Mouse (Mus musculus) left cerebral cortex, postnatal 10 days (tissue): ENCODE data around the gene Tnfrsf25. TPM values are rescaled to one million over a fixed set of nuclear protein-coding genes. Genes with fewer than 3 reads are reported as not detected.

Source experiments
- DNase-seq, 2 experiments: peaks; one replicate each; pipeline ENCODE4 v3.0.0; 2021 to 2022; ENCODE audit warnings: low spot score in 2 of 2, mixed read lengths in 1 of 2; ENCODE audit errors: extremely low spot score in 1 of 2
- intact Hi-C: fragments of 180-260 bp; cut with DNase I; formaldehyde crosslinking; loops from one replicate; pipeline ENCODE4 v1.15.1; 2025
- total RNA-seq, 2 experiments: library from RNA; stranded (reverse); gene quantifications; 2 replicates each; pipeline ENCODE4 v1.2.3; 2021

Tnfrsf25 gene
- total RNA-seq, 2 experiments from 2014 or later, result 3.9 to 4.7 TPM

DNA sequence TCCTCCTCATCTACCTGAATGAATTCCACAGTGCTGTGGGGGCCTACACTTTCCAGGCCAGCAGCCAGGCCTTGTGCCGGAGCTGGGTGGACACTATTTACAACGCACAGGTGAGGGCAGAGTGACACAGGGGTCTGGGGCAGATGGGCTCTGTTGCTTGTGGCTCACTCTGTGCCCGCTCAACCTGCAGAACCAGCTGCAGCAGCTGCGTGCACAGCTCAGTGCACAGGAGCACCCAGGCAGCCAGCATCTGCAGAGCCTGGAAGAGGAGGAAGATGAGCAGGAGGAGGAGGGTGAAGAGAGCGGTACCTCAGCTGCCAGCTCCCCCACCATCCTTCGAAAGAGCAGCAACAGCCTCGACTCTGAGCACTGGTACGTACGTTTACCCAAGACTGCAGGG lies 3.4 kb upstream of the Tnfrsf25 start:
- no peak for DNase-seq
- intact Hi-C loops, result no loop called here

DNA sequence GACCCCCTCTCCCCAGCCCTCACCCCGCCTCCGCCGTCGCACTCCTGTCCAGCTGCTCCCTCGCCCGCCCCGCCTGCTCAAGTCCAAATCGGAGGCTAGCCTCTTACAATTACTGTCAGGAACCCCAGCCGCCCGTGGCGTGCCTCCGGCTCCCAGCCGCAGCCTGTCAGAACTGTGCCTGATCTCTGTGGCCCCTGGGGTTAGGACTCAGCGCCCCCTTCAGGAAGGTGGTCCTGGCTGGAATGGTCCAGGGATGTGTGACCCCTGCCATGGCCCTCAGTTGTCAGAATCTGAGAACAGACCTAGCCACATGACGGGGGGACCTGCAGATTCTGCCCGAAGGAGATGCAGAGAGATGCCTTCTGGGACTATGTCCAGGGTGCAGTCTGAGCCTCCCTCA lies 1.7 kb upstream of the Tnfrsf25 start:
- DNase-seq, result no peak
- intact Hi-C loops, result no loop called here

DNA sequence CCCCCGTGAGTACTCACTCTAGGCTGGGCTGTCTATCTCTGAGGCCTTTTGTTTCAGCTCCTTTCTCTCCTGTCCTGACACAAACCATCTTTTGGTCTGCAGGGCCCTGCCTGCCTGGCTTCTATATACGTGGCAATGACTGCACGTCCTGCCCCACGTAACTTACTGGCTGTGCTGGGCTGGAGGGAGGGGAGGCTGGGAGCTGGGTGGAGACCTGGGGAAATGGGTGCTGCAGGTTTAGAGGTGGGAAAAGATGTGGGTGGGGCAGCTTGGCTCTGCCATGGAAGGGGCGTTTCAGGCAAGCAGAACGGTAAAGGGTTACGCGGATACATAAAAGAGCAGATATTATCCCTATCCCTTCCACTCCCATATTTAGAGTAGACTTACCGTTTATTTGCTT lies 1.8 kb downstream of the Tnfrsf25 start:
- no peak for DNase-seq
- intact Hi-C loops, result no loop called here

DNA sequence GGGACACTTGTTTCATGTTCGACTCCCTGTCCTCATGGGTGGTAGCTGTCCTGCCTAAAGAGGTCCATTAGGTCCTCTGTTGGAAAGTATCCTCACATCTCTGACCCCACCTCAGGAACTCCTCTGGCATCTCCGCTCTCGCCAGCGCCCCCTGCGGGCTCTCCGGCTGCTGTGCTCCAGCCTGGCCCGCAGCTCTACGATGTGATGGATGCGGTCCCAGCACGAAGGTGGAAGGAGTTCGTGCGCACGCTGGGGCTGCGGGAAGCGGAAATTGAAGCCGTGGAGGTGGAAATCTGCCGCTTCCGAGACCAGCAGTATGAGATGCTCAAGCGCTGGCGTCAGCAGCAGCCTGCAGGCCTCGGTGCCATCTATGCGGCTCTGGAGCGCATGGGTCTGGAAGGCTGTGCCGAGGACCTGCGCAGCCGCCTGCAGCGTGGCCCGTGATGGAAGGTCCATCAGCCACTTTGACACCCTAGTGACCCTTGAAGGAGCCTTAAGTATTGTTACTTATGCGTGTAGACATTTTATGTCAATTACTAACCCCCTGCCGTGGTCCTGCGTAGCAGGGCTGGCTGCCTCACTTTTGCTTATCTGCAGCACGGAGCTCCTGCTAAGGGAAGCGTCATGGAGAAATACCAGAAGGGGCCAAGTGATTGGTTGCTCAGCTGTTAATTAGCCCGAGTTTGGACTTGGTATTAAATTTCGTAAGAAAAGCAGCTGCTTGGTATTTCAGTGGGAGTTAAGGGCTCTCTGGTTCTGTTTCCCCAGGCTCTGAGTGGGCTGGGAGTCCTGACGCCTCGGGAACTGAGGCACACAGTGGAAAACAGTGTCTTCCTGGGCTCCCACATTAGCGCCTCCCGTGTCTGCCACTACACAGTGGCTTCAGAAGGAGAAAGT lies 3.9 kb downstream of the Tnfrsf25 start:
- peak in 1 of 2 experiments; percentile 80 for DNase-seq
- intact Hi-C loops, result no loop called here

DNA sequence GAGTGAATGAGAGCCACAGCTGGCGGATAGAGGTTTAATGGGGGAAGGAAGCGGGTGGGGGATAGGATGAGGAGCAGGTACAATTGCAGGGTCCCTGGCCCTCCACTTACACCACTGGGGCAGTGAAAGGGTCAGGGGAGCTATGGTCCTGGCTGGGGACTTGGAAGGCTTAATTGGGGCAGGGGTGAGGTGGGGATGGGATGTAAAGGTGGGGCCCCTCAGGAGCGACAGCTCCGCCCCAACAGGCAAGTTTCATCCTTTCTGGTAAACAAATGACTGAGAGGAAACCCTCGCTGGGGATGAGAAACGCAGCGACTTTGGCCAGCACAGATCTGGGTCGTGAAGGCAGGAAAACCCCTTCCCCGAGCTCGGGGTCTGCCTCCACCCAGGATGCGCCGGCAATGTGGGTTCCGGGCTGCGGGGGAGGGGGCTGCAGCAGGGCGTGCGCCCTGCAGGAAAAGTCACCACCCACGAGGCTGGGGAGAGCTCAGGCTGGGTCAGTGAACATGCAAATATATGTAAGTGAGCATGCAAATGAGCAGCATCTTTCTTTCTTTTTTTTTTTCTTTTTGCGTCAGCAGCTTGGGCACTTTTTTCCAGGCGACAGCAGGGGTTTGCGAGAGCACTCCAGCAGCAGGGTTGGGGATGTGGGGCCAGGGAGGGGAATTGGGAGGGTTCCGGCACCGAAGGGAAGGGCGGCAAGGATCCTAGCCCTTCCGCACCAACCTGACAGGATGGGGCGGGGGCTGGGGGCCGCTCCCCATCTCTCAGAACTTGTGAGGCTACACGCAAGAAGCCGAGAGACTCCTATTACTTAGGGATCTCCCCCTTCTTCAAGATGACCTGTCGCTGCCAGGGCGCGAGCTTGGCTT lies 4.8 kb downstream of the Tnfrsf25 start:
- DNase-seq, result peak in 1 of 2 experiments; percentile 42
- intact Hi-C loops, result no loop called here

DNA sequence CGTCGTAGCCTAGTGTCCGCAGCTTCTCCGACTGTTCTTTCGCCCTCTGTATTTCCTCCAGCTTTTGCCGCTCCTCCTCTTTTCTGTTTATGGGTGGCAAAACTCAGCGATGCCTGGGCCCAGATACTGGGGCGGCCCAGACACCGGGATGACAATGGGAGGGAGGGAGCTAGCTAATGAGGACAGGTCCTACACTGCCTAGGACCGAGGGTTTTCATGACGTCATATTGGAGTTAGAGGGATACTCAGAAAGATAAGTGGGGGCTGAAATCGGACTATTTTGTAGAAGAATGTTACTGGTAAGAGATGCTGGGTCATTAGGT lies 5.4 kb downstream of the Tnfrsf25 start:
- no peak for DNase-seq
- intact Hi-C loops, result no loop called here

DNA sequence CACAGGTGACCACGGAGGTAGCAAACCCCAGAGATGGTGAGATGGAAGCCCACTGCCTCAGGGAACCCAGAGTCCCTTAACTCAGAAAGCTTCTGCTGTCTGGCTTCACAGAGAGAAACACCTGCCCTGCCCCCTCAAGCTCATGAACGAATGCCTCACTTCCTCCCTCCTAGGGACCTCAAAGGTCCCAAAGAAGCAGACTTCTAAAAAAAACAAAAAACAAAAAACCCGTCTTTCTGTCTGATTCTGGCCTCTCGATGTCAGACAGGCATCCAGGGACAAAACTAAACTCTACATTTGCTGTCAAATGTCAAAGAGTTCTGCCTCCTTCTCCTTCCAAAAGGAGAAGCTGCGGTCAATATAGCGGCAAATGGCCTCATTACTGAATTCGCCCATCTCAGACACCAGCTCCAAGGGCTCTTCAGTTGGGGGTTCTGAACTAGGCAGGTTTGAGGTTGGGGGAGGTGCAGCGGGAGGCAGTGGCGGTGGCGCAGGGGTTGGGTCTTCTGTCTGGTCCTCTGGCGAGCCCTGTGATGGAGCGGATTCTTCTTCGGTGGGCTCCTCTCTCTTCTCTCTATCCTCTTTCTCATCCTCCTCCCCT lies 8.7 kb downstream of the Tnfrsf25 start:
- DNase-seq, result no peak
- intact Hi-C loops, result no loop called here

DNA sequence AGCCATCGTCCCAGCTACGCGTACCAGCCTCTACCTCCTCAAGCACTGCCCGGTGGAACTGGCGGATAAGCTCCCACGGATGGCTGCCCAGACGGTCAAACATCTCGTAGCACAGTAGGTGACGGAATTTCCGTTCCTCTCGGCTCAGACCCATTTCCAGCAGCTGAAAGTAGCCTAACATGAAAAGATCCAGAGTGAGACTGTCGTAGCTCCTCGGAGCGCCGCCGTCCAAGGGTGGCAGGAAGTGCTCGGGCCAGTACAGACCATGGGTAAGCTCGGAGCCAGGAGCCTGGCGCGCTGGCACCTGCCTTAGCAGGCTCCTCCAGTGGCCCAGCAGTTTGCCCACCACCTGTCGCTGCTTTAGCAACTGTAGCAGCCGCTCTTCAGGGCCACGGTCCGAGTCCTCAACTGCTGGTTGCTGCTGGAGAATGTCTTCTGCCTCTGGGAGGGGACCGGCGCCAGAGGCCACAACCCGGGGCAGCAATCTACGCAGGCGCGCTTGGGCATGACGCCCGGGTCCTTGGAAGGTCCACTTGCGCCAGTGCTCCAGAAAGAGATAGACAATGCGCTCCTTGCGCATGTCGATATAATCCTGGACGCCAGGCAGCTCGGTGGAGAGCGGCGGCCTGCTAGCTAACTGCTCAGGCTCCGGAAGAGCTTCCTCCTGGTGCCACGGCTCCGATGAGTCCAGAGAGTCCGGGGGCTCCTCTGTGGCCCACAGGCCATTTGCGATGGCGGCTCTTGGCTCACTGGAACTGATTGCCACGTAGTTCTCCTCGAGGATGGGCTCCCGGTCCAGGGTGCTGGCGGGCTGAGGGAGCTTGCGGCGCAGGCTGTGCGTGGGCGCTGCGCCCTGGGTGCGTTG lies 9.7 kb downstream of the Tnfrsf25 start:
- intact Hi-C loops, result no loop called here
- no peak for DNase-seq

DNA sequence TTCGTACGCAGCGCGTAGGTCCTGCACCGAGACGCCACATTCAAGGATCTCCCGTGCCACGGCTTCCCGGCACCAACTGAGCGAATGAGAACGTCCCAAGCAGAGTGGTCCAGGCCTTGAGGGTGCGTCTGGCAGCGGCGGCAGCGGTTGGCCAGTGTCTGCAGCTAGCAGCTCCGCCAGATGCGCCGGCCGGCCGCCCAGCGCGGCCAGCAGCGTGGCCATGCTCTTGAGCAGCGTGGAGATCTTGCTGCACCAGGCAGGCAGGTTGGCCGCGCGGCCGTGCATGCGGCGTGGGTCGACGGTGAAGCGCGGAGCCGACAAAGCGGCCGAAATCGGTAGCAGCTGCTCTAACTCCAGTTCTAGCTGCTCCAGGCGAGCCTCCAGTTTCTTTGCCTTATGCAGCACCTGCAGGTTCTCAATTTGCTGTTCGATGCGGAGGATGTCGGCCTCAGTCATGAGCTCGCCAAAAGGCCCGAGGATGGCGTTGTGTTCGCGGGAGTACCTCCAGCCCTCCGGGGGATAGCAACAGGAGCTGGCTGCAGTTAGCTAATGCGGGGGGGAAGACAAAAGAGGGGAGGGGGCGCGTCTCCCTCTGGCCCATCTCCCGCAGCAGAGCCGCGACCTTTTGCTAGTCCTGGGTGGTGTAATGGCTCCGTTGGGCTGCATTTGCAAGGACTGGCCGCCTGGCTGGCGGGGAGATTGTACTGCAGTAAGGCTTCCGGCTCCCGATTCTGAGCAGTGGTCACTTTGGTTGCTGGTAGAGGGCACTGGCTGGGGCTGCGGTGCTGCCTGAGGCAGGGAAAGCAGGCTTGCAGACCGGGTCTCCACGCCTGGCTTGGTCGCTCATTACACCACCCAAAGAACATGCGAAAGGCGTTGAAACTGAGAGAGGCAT lies 10.5 kb downstream of the Tnfrsf25 start:
- intact Hi-C loops, result no loop called here
- no peak for DNase-seq

DNA sequence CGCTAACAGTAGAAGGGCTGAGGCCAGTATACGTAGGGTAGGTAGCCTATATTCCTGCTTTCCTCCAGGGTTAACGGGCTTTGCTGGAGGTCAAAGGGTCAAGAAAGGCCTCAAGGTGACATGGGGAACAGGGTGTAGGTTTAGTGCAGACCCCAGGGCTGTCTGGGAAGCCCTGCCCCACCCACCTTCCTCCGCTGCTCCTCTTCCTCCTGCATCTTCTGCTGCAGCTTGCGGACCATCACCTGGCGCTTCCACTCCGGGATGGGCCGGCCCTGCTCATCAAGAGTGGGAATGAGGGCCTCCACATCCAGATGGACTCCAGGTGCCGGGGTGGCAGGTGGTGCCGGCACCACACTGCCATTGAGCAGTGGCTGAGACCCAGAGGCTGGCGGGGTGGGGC lies 12.2 kb downstream of the Tnfrsf25 start:
- DNase-seq, result no peak
- intact Hi-C loops, result no loop called here

DNA sequence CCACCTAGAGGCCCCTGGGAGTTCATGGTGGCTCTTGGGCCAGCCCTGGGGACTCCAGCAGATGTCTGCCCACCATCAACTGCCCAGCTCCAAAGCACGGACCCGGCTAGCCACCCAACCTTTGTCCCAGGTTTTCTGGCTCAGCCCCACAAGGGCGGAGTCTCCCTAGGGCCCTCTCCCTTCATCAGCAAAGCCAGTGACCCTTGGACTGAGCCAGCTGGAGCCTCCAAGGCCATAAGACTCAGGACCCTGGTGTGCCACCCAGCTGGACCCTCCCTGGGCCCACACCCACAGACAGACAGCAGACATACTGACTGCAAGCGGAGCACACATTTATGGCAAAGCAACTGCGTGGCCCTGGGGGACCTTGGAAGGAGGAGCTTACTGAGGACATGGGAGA lies 13.1 kb downstream of the Tnfrsf25 start:
- intact Hi-C loops, result no loop called here
- no peak for DNase-seq

DNA sequence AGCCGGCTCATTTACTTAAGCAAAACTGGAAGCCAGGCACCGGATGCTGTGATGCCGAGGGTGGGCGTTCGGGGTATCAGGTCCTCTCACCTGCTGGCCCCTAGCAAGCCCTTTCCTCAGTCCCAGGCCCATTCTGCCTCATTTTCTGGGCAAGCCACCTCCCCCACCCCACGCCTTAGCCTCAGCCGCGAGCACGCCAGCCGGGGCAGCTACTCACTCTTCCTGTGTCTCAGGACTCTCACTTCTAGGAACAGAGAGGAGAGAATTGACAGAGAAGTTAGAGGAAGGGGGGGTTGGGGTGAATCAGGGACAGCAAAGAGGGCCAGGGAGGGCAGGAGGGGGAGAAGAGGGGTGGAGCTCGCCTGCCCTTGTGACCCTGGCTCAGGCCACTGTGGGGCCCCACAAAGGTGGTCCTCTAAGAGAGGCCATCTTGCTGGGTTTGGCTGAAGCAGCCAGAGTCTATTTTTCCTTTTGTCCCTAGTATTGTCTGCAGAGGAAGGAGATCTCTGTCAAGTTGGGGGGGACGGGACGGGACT lies 13.7 kb downstream of the Tnfrsf25 start:
- DNase-seq, result no peak
- intact Hi-C loops, result no loop called here

DNA sequence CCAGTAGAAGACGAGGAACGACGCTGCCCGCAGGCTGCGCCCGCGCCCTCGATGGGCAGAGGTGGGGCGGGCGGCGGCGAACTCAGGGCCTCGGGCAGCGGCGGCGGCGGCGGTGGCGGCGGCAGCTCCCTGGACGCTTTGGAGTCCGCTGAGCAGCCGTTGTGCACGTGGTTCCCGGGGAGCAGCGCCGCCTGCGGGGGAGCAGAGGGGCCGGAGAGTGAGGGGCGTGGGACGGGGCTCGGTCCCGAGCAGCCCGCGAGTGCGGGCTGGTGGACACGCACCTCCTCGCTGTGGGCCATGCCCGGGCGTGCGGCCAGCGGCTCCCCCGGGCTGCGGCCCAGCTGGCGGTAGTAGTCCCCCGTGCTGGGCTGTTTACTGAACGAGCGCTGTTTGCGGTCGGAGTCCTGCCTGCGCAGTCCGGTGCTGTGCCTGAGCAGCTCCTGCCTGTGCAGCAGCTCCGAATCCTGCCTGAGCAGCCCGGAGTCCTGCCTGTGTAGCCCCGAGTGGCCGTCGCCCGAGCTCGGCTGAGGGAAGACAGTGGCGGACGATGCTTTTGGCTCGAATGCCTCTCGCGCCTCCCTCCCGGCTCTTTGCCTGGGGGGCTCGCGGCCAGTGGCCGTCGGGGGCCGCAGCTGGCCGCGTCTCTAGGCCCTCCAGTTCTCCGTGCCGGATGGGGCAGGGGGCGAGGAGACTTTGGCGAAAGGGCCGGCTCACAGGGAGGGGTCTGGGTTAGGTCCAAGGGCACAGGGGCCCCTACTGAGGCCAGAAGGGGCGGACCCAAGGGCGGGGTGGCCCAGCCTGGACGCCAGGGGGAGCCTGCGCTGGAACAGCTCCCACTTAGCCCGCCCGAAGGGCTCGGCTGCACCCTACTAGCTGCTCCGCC lies 15.3 kb downstream of the Tnfrsf25 start:
- DNase-seq, result peak in 1 of 2 experiments; percentile 68
- intact Hi-C loops, result no loop called here

DNA sequence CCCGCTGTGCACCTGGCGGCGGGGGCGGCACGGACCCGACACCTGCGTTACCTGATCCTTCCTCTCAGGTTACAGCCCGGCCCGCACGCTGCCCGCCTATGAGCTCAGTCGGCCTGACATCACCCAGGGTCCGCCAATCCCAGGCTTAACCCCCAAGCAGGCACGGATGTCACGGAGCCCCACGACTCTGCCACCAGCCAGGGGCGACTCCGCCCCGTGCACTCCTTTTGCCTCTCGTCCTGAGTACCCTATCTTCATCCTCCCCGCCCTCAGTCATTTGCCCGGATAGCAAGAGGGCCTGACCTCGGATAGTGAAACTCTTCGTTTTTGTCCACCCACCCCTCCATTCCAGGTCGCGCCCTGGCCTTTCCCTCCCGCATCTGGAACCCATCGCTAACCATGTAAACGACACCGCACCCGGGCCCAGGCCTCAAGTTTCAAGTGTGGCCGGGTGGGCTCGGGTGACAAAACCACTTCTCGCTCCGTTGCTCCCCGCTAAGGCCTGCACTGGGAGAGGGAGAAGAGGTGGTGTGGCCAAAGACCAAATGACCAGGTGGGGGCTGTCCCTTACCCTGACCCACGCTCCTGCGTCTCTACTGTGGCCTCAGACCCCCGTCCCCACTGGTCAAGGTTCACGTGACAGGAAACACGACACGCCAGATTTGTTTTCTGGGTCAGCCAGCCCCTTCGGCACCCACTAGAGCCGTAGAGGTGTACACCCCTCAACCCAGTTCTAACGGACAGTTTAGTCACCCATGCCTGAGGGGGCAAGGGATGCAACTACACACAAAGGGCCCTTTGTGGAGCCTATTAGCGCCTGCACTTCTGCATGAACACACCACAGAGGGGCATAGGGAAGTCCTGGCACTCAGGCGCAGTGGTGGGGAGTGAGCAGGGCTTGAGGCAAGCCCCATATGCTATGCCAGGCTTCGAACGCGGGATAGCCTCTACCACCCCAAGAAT lies 16.4 kb downstream of the Tnfrsf25 start:
- DNase-seq, result no peak
- intact Hi-C loops, result no loop called here

DNA sequence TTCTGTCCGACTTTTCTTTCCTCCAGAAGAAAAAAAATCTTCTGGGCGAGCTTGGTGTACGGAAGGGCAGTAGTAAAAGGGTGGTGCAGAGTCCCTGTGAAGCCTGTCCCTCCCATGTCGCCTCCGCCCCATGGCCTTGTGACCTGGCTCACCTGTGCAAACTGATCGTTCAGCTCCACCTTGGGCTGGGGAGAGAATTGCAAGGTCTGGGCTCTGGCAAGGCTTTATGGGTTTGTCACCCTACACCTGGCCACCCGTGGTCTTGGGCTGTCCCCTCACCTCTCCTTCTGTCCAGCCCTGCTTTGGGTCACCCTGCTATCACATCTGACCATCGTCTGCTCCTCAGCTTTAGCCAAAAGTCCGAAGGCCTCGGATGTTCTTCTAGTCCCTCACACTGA lies 17.0 kb downstream of the Tnfrsf25 start:
- no peak for DNase-seq
- intact Hi-C loops, result no loop called here

DNA sequence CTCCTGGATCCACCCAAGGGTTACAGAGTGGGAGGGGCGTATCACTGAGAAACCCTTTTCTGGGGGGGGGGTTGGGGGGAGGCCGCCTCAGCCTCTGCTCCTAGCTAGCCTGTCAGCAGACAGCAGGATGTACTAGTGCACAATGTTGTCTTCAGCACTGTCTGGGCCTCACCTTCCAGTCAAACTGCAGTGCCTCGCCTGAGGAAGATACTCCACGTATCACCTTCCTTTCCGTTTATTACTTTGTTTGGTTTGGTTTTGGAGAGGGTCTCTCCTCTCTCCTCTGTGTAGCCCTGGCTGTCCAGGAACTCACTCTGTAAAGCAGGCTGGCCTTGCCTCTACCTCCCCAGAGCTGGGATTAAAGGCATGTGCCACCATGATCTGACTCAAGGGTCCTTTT lies 17.5 kb downstream of the Tnfrsf25 start:
- intact Hi-C loops, result no loop called here
- no peak for DNase-seq
